Mouse (Mus musculus) hindbrain, postnatal 0 days (tissue): ENCODE measurements at regions not wholly inside any gene's neighbourhood (a gene's known extent, or its start where the extent isn't known, plus 50 kb on each side); places are given as distances from the start of the nearest gene placed in this dataset.

Experiments
- ATAC-seq: fragments of 200-750 bp; cut with Nextera tagmentation; 2 replicates; pipeline ENCODE4 v1.8.0; 2017; ENCODE audit warnings: mild to moderate bottlenecking, moderate TSS enrichment, moderate library complexity
- DNase-seq: peaks from one replicate; pipeline ENCODE4 v3.0.0-alpha.2; 2015; ENCODE audit warnings: low spot score
- H3K27ac ChIP-seq: fragments of 300-500 bp; sonication (generic); 2 replicates; pipeline ENCODE4 v1.5.1; 2014; ENCODE audit warnings: mild to moderate bottlenecking
- H3K27me3 ChIP-seq: fragments of 300-500 bp; sonication (generic); 2 replicates; pipeline ENCODE4 v1.6.1; 2014; ENCODE audit warnings: low read length, mixed read lengths; ENCODE audit not compliant: insufficient read depth
- H3K36me3 ChIP-seq: fragments of 300-500 bp; sonication (generic); 2 replicates; pipeline ENCODE4 v1.6.1; 2014; ENCODE audit warnings: low read length, mixed read lengths; ENCODE audit not compliant: insufficient read depth
- H3K4me1 ChIP-seq: fragments of 300-500 bp; sonication (generic); 2 replicates; pipeline ENCODE4 v1.6.1; 2014; ENCODE audit warnings: antibody characterized with exemption, low read length, mixed read lengths; ENCODE audit not compliant: insufficient read depth
- H3K4me2 ChIP-seq: fragments of 300-500 bp; sonication (generic); 2 replicates; pipeline ENCODE4 v1.6.1; 2014; ENCODE audit warnings: low read depth, mild to moderate bottlenecking, low read length, moderate library complexity, mixed read lengths
- H3K4me3 ChIP-seq: fragments of 300-500 bp; sonication (generic); 2 replicates; pipeline ENCODE4 v1.5.1; 2014; ENCODE audit warnings: low read length
- H3K9ac ChIP-seq: fragments of 300-500 bp; sonication (generic); replicated peaks from 2 replicates; pipeline ENCODE4 v1.6.1; 2014; ENCODE audit warnings: mild to moderate bottlenecking, low read length, moderate library complexity, mixed read lengths
- H3K9me3 ChIP-seq: fragments of 300-500 bp; sonication (generic); 2 replicates; pipeline ENCODE4 v1.6.1; 2016; ENCODE audit warnings: low read length, mixed read lengths
- CTCF ChIP-seq: IDR thresholded peaks from 2 replicates; pipeline ENCODE4 v1.5.1; 2016; ENCODE audit warnings: antibody characterized with exemption, control low read depth, low read depth
- WGBS: fragments of 180-500 bp; shearing (Covaris S2); extraction: QIAGEN DNeasy Blood & Tissue Kit; methylation state at CpG from one replicate; pipeline ENCODE4 v1.1.7; 2014; 5-methylcytosine and 5-hydroxymethylcytosine counted together

GRCm38 (mm10) chr17:16571403-16571802, 492.5 kb upstream of the Zfp960 start:
- Histone ChIP-seq H3K27me3 (no peaks in the 10 kb centered on the region), H3K9me3 (no peaks in the 10 kb centered on the region), H3K4me3 (no peak overlapping the region), H3K4me2 (no peak overlapping the region), H3K36me3 (no peaks in the 10 kb centered on the region), H3K4me1 (no peaks in the 10 kb centered on the region), H3K27ac (no peak overlapping the region), H3K9ac (no peak overlapping the region)
- DNase-seq: no peak
- no peak for TF ChIP-seq CTCF
- ATAC-seq: no peak
- 57% methylated on average over 5 of the region's 5 CpGs for WGBS

DNA sequence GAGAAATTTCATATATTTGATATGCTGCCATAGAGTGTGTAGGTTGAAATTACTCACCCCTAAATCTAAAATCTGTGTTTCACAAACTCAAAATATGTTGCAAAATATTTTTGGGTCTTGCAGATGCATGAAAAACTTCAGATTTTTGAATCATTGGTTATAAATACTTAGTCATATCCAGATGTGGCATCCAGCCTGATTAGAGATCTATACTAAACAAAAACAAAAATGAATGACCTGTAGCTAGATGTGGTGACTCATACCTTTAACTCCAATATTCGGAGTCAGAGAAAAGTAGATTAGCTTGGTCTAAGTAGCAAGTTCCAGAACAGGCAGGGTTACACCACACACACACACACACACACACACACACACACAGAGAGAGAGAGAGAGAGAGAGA, 475.1 kb upstream of the Zfp960 start:
- Histone ChIP-seq H3K27ac (no peak overlapping the region), H3K36me3 (no peaks in the 10 kb centered on the region), H3K4me3 (no peak overlapping the region), H3K4me2 (no peak overlapping the region), H3K4me1 (no peaks in the 10 kb centered on the region), H3K9ac (no peak overlapping the region), H3K27me3 (no peaks in the 10 kb centered on the region), H3K9me3 (no peaks in the 10 kb centered on the region)
- WGBS: 88% methylated on average over 1 of the region's 1 CpGs
- no peak for ATAC-seq
- no peak for TF ChIP-seq CTCF
- DNase-seq: no peak

DNA sequence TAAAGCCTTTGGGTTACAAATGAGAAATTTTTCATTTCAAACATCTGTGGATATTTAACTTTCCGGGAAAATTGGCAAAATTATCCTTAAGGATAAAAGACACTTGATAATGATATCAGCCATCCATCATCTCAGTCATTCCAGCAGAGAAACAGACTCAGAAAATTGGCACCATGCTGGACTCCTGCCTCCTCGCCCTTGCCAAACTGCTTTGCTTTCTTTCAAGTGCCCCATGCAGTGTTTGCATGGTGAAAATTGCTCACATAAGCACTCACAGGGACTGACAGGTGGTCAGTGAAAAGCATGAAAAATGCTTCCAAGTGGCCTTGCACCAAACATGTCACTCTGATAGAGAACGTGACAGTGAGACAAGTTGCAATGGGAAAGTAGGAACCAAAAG, 464.2 kb upstream of the Zfp960 start:
- WGBS: 24% methylated on average over 3 of the region's 3 CpGs
- ATAC-seq: peak; percentile 56; the same call in 1 of the 2 replicates
- DNase-seq: peak; percentile 53
- no peaks in the 10 kb centered on the region for H3K27me3 ChIP-seq
- no peaks in the 10 kb centered on the region for H3K36me3 ChIP-seq
- H3K9me3 ChIP-seq: no peaks in the 10 kb centered on the region
- H3K4me3 ChIP-seq: no peak overlapping the region
- no peak overlapping the region for H3K4me2 ChIP-seq
- H3K9ac ChIP-seq: no peak overlapping the region
- no peak for TF ChIP-seq CTCF
- no peaks in the 10 kb centered on the region for H3K4me1 ChIP-seq
- H3K27ac ChIP-seq: no peak overlapping the region

GRCm38 (mm10) chr17:16612405-16612979, 451.4 kb upstream of the Zfp960 start:
- no peak overlapping the region for H3K4me3 ChIP-seq
- no peak for TF ChIP-seq CTCF
- H3K4me2 ChIP-seq: no peak overlapping the region
- no peak for ATAC-seq
- WGBS: 80% methylated on average over 1 of the region's 1 CpGs
- no peak for DNase-seq
- no peaks in the 10 kb centered on the region for H3K4me1 ChIP-seq
- no peaks in the 10 kb centered on the region for H3K36me3 ChIP-seq
- H3K9me3 ChIP-seq: no peaks in the 10 kb centered on the region
- no peaks in the 10 kb centered on the region for H3K27me3 ChIP-seq
- no peak overlapping the region for H3K27ac ChIP-seq
- H3K9ac ChIP-seq: no peak overlapping the region

DNA sequence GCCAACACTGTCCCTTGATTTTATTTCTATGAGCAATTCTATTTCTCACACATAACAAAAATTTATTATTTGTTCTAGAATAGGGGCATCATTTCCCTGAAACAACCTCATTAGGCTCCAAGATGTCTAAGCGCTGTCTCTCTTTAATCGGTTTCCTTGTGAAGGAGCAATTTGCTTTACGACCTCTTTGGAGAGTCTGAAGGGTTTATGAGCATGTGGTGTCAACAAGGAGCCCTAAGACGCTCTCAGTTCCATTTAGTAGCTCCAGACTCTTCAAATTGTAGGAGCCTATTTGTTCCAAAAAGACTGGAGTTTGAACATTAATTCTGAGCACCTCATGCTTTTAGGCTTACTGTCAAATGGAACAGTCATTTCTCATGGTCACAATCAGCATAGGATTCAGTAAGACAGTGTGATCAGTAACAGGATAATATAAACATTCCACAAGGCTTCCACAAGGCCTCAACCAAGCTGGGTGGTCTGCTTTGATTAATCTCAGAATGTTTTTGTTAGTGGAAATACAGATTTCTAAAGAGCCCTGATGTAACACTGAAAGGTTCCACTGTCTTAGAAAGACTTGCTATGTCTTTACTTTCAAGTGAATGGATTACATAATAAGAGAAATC, 441.9 kb upstream of the Zfp960 start:
- no peaks in the 10 kb centered on the region for H3K27me3 ChIP-seq
- no peaks in the 10 kb centered on the region for H3K4me1 ChIP-seq
- DNase-seq: no peak
- WGBS: 78% methylated on average over 4 of the region's 4 CpGs
- H3K36me3 ChIP-seq: no peaks in the 10 kb centered on the region
- no peak for ATAC-seq
- H3K9ac ChIP-seq: no peak overlapping the region
- H3K4me2 ChIP-seq: no peak overlapping the region
- H3K9me3 ChIP-seq: no peaks in the 10 kb centered on the region
- H3K27ac ChIP-seq: no peak overlapping the region
- no peak for TF ChIP-seq CTCF
- no peak overlapping the region for H3K4me3 ChIP-seq

- TF ChIP-seq CTCF: no peak
- no peak for DNase-seq
- no peak for ATAC-seq
- Histone ChIP-seq H3K9ac (no peak overlapping the region), H3K27me3 (no peaks in the 10 kb centered on the region), H3K9me3 (no peaks in the 10 kb centered on the region), H3K4me2 (no peak overlapping the region), H3K4me3 (no peak overlapping the region), H3K36me3 (no peaks in the 10 kb centered on the region), H3K4me1 (no peaks in the 10 kb centered on the region), H3K27ac (no peak overlapping the region)
- WGBS: 81% methylated on average over 1 of the region's 1 CpGs
Measured at GRCm38 (mm10) chr17:16629854-16630253, 434.1 kb upstream of the Zfp960 start.

- TF ChIP-seq CTCF: 0 out of 2 replicates have a peak, but pooled peaks have one; percentile 4
- H3K4me1 ChIP-seq: no peaks in the 10 kb centered on the region
- H3K36me3 ChIP-seq: no peaks in the 10 kb centered on the region
- no peak overlapping the region for H3K9ac ChIP-seq
- no peak overlapping the region for H3K4me2 ChIP-seq
- ATAC-seq (no peak), DNase-seq (no peak)
- no peak overlapping the region for H3K4me3 ChIP-seq
- H3K27ac ChIP-seq: no peak overlapping the region
- no peaks in the 10 kb centered on the region for H3K27me3 ChIP-seq
- no peaks in the 10 kb centered on the region for H3K9me3 ChIP-seq
Measured at GRCm38 (mm10) chr17:16633426-16633825, 430.5 kb upstream of the Zfp960 start.
